Mouse (Mus musculus): Measurements from ENCODE around the gene Rad17.

Rad17 gene

GRCm38 (mm10) chr13:100650550-100651438, at the start of gene Rad17, which contains the start of gene Ak6:
Gene Rad17, minus strand, starts transcription at chr13:100651051.
Gene Ak6, plus strand, starts transcription at chr13:100650979.
- peak; percentile 94 for DNase-seq

GRCm38 (mm10) chr13:100698866-100699265, 48.0 kb upstream of the Rad17 start:
- DNase-seq, result no peak

GRCm38 (mm10) chr13:100697541-100697940, 46.7 kb upstream of the Rad17 start:
- DNase-seq, result no peak

GRCm38 (mm10) chr13:100687513-100687912, 36.7 kb upstream of the Rad17 start:
- DNase-seq, result no peak

- DNase-seq, result no peak
These were observed 33.5 kb upstream of the Rad17 start for GRCm38 (mm10) chr13:100684355-100684754.

- no peak for DNase-seq
These were observed 32.0 kb upstream of the Rad17 start for GRCm38 (mm10) chr13:100682837-100683236.

GRCm38 (mm10) chr13:100681615-100682014, 30.8 kb upstream of the Rad17 start:
- no peak for DNase-seq

GRCm38 (mm10) chr13:100675936-100676635, 25.2 kb upstream of the Rad17 start:
- no peak for DNase-seq

- no peak for DNase-seq
These were observed 19.4 kb upstream of the Rad17 start for GRCm38 (mm10) chr13:100670181-100670741.

GRCm38 (mm10) chr13:100669291-100670022, 18.6 kb upstream of the Rad17 start, which contains the start of gene Ccdc125:
Gene Ccdc125, plus strand, starts transcription at chr13:100669717.
- no peak for DNase-seq

GRCm38 (mm10) chr13:100659864-100660456, 9.1 kb upstream of the Rad17 start:
- peak; percentile 60 for DNase-seq

- DNase-seq, result no peak
These were observed 7.2 kb upstream of the Rad17 start for GRCm38 (mm10) chr13:100658091-100658490.

- no peak for DNase-seq
These were observed 762 bp upstream of the Rad17 start, which contains the start of gene Taf9 for GRCm38 (mm10) chr13:100651439-100652186. Gene Taf9, plus strand, starts transcription at chr13:100651579.

- DNase-seq, result no peak
These were observed 2.6 kb downstream of the Rad17 start for GRCm38 (mm10) chr13:100648223-100648622.

GRCm38 (mm10) chr13:100642471-100643209, 8.2 kb downstream of the Rad17 start:
- DNase-seq, result no peak

GRCm38 (mm10) chr13:100634106-100634691, 16.7 kb downstream of the Rad17 start:
- no peak for DNase-seq

GRCm38 (mm10) chr13:100622241-100622640, 28.6 kb downstream of the Rad17 start:
- no peak for DNase-seq

- no peak for DNase-seq
These were observed 33.3 kb downstream of the Rad17 start for GRCm38 (mm10) chr13:100617583-100617982.

GRCm38 (mm10) chr13:100616181-100617087, 34.4 kb downstream of the Rad17 start, which contains the start of gene Marveld2:
Gene Marveld2, minus strand, starts transcription at chr13:100616971.
- DNase-seq, result peak; percentile 35
